Comparison of ENCODE assay signal across 13 mouse cellular contexts in the genomic region with DNA sequence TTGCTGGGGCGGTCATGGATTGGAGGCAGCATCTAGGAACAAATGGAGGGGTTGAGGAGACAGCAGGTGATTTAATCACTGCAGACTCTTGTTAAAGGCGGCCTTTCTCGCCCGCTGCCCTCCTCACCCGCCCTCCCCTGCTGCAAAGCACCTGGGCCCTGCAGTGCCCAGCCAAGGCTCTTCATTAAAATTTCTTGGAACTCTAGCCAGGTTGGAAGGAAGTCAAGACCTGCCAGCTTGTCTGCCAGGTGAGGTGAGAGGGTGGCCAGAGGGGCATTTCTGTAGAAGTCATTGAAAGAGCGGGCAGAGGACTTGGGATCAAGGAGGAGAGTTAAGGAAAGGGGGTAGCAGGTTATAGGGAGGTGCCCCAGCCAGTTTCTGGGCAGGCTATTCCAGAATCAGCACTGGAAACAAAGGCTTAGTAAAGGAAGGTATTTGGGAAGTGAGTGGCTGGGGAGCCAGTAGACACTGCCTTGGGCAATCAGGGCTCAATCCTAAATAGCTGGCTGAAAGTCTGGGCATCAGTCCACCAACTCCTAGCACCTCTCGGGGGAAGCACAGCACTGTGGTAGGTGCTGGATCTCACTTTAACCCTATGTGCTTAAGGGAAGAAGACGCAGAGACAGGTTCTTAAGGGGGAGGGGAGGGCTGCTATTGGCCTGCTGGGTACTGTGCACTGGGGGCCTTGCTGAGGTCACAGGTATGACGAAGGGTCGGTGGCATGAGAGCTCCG. TPM values are rescaled to one million over a fixed set of nuclear protein-coding genes. Genes with fewer than 3 reads are reported as not detected.
DNase-seq lines count a peak whose midpoint lies in the region; ATAC-seq and TF ChIP-seq lines count a peak whose summit lies in the region.
"Had no signal": no experiment of that assay in that cellular context is flagged by ENCODE, and none has a peak within 500 bp of the region (broad histone marks: within the 10 kb centered on the region; RNA-seq: fewer than 3 reads in every experiment).

No protein-coding gene starts in this region.

- H3K9me3 ChIP-seq in hindbrain, embryonic 14.5 days (ENCODE audit: control insufficient read depth, low read length): no peaks in the 10 kb centered on the region
- H3K9me3 ChIP-seq: liver, embryonic 15.5 days had no signal

- no peak overlapping the region for H3K27ac ChIP-seq in cerebellum, adult 2 months (ENCODE audit: insufficient read depth, low read length)
- H3K27ac ChIP-seq in hindbrain, embryonic 14.5 days: peak overlapping the region; percentile 51; the same call in 1 of the 2 replicates
- no peak overlapping the region for H3K27ac ChIP-seq in layer of hippocampus, adult 2 months
- H3K27ac ChIP-seq: liver, embryonic 15.5 days; stomach, postnatal 0 days had no signal

- no peak overlapping the region for H3K4me2 ChIP-seq in hindbrain, embryonic 14.5 days (replicated peaks)
- H3K4me2 ChIP-seq: heart, embryonic 11.5 days; liver, embryonic 15.5 days had no signal

- peak overlapping the region; percentile 24; the same call in 1 of the 2 replicates for H3K9ac ChIP-seq in hindbrain, embryonic 14.5 days
- H3K9ac ChIP-seq: liver, embryonic 15.5 days had no signal

- DNase-seq in brain, embryonic 14.5 days (ENCODE audit: low read depth): peak; percentile 77
- DNase-seq in cerebellum, adult 2 months: peak; percentile 29 to 52
- DNase-seq in hindbrain, embryonic 14.5 days (ENCODE audit: low spot score): no peak
- peak; percentile 30 for DNase-seq in kidney, postnatal 10 days
- DNase-seq in frontal cortex, adult 2 months (ENCODE audit: extremely low spot score in 1 of 2, low spot score in 1 of 2): no peak
- no peak for DNase-seq in layer of hippocampus, adult 2 months (ENCODE audit: low spot score in 2 of 2)
- no peak for DNase-seq in urinary bladder, postnatal 36 days (ENCODE audit: low spot score in 2 of 2)
- DNase-seq: adrenal gland, postnatal 36 days; right cerebral cortex, postnatal 14 days had no signal

- H3K36me3 ChIP-seq in hindbrain, embryonic 14.5 days (replicated peaks; ENCODE audit: control insufficient read depth, insufficient read depth): no peaks in the 10 kb centered on the region
- H3K36me3 ChIP-seq: liver, embryonic 15.5 days had no signal

- no peak for TF ChIP-seq CTCF in brain, embryonic 14.5 days (IDR thresholded peaks at IDR 0.05; ENCODE audit: borderline replicate concordance, extremely low read depth, insufficient read depth, insufficient read length)
- TF ChIP-seq CTCF in cerebellum, adult 2 months (IDR thresholded peaks at IDR 0.05; ENCODE audit: borderline replicate concordance, insufficient read depth, low read depth, low read length): no peak
- no peak for TF ChIP-seq CTCF in layer of hippocampus, adult 2 months (conservative IDR thresholded peaks at IDR 0.05)

- ATAC-seq in hindbrain, embryonic 14.5 days (ENCODE audit: low FRiP score): no peak
- ATAC-seq: inflammation-experienced regulatory T-cells, adult 6 months had no signal

- no peaks in the 10 kb centered on the region for H3K27me3 ChIP-seq in cerebellum, adult 2 months (ENCODE audit: control insufficient read depth, insufficient read depth, low read length)
- H3K27me3 ChIP-seq in hindbrain, embryonic 14.5 days (ENCODE audit: control insufficient read depth, insufficient read depth, low read length): no peaks in the 10 kb centered on the region

- H3K4me3 ChIP-seq in cerebellum, adult 2 months (replicated peaks; ENCODE audit: insufficient read depth, low read depth, low read length): no peak overlapping the region
- no peak overlapping the region for H3K4me3 ChIP-seq in hindbrain, embryonic 14.5 days (replicated peaks; ENCODE audit: low read length)
- no peak overlapping the region for H3K4me3 ChIP-seq in layer of hippocampus, adult 2 months
- H3K4me3 ChIP-seq: liver, embryonic 15.5 days had no signal

- H3K4me1 ChIP-seq in cerebellum, adult 2 months (ENCODE audit: control insufficient read depth, insufficient read depth, low read length): peaks cover 9% of the 10 kb centered on the region
- H3K4me1 ChIP-seq in hindbrain, embryonic 14.5 days (replicated peaks; ENCODE audit: control insufficient read depth, insufficient read depth, low read length): peaks cover 41% of the 10 kb centered on the region
- H3K4me1 ChIP-seq: liver, embryonic 15.5 days had no signal

- 35% methylated on average over 11 of the region's 11 CpGs for WGBS in cerebellum, adult 2 months
- WGBS in hindbrain, embryonic 14.5 days: 61% methylated on average over 11 of the region's 11 CpGs

- TF ChIP-seq POLR2A in brain, embryonic 14.5 days (IDR thresholded peaks at IDR 0.05; ENCODE audit: borderline replicate concordance, extremely low read depth, insufficient read depth, insufficient read length, poor library complexity, severe bottlenecking): no peak
- TF ChIP-seq POLR2A in cerebellum, adult 2 months (IDR thresholded peaks at IDR 0.05; ENCODE audit: borderline replicate concordance, insufficient read depth, low read length): no peak

RNA-seq across cellular contexts. Expression of a gene that starts 29.8 kb away (rescaled TPM):
- 61.8 TPM in 2 replicates for polyA plus RNA-seq in brain, embryonic 14.5 days (2012; rRNA removed)
- 30.0 and 31.6 TPM in 2 replicates for polyA plus RNA-seq in cerebellum, adult 2 months (2012; rRNA removed)
- 53.3 and 59.5 TPM in 2 replicates for polyA plus RNA-seq in hindbrain, embryonic 14.5 days (2014; fragmentation: Nextera tagmentation; extraction: Ambion mirVana)
- 29.1 and 30.8 TPM in 2 replicates for polyA plus RNA-seq in frontal cortex, adult 2 months (2012; rRNA removed)
- total RNA-seq in layer of hippocampus, adult 2 months (2021): 10 to 100 TPM; 29.2 to 32.8 TPM

Comparison
In these comparisons a context has a peak if more than half of its experiments do, and no peak if none do; other contexts are left out.
1. DNase-seq: peak in brain, embryonic 14.5 days (single experiment), cerebellum, adult 2 months (2 of 2) and kidney, postnatal 10 days (single experiment); none in hindbrain, embryonic 14.5 days (single experiment), frontal cortex, adult 2 months (0 of 2), layer of hippocampus, adult 2 months (0 of 2) and urinary bladder, postnatal 36 days (0 of 2).